Mouse (Mus musculus) cerebellum, adult 11-12 months (tissue): ENCODE data around the gene Ppard.
A peak's percentile ranks its signal among the peaks of the same experiment; 100 is the strongest.
"Not testable (repeated sequence)": the region's sequence is repeated elsewhere in the genome, so short reads cannot be mapped to it uniquely, and the experiment has no call there.

Experiments used
- DNase-seq: peaks from one replicate; pipeline ENCODE4 v3.0.0; 2022

The Ppard gene

DNA sequence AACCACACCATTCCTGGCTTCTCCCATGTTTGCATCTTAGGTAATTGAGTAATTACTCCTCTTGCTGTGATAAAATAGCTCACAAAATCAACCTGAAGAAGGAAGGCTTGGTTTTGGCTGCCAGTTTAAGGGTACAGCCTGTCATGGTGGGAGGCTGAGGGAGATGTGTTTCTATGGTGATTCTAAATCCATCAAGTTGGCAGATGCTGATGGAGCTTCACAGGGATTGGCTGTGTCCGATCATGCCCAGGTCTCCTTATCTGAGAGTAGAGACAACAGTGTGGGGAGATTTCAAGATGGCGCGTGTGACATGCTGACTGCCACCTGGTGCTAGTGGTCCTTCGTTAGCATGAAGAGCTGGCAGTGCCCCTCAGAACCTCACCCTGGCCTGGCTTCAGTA lies 89.2 kb downstream of the Ppard start:
- no peak for DNase-seq

DNA sequence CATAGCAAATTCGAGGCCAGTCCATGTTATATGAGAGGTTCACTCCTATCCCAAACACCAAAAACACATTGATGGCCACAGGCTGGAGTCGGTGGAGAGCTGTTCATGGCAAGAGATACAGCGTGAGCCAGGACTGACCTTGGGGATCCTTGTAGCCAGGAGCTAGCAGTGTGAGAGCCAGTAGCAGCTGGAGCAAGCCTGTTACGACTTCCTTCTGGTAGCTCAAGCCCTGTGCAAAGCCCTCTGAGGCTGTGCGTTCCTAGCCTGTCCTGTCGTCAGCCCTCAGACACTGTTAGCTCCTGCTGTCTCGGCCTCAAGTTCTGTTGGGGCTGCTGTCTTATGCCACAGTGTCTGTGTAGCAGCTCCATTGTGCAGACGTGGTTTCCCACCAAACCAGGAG lies 91.3 kb downstream of the Ppard start:
- no peak for DNase-seq

DNA sequence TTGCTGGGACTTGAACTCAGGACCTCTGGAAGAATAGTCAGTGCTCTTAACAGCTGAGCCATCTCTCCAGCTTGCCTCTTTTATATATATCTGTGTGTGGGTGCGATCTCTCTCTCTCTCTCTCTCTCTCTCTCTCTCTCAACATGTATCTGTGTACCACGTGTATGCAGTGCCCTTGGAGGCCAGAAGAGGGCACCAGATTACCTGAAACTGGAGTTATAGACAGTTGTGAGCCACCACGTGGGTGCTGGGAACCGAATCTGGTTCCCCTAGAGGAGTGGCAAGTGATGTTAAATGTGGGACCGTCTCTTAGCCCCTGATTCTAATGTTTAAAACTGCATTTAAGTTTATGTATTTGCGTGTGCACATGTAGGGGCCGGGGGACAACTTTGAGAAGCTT lies 91.9 kb downstream of the Ppard start:
- DNase-seq: not testable (repeated sequence)

DNA sequence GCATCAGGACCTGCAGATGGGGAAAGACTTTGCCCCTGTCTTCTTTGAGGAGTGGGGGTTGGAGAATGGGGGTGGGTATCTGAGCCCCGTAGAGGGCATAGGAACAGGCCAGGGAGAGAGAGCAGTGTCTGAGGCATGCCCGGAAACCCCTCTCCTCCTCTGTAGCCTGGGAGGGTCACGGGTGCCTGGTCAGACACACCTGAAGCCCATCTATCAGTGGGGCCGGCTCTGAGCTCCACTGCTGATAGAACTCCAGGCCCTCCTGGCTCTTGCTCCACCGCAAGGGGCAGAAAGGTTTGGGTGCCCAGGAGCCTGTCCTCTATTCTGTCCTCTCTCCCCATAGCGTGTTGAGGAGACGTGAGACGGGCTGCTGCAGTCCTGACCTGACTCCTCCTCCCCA lies 93.3 kb downstream of the Ppard start:
- DNase-seq: peak; percentile 23

DNA sequence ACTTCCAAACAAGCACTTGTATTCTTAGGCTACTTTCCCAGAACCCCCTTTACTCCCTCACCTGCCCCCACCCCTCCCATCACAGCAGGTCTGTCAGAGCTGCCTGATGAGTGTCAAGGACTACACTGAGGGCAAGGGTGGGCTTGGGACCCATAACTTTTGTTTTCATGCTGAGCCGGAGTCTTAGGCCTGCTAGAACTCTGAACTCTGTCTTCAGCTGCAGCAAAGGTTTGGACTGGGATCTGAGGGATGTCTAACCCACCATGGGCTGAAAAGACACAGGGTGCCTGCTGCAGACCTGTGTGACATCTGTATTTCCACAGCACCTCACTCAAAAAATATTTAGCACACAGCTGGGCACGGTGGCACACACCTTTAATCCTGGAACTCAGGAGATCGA lies 94.5 kb downstream of the Ppard start:
- DNase-seq: peak; percentile 25

DNA sequence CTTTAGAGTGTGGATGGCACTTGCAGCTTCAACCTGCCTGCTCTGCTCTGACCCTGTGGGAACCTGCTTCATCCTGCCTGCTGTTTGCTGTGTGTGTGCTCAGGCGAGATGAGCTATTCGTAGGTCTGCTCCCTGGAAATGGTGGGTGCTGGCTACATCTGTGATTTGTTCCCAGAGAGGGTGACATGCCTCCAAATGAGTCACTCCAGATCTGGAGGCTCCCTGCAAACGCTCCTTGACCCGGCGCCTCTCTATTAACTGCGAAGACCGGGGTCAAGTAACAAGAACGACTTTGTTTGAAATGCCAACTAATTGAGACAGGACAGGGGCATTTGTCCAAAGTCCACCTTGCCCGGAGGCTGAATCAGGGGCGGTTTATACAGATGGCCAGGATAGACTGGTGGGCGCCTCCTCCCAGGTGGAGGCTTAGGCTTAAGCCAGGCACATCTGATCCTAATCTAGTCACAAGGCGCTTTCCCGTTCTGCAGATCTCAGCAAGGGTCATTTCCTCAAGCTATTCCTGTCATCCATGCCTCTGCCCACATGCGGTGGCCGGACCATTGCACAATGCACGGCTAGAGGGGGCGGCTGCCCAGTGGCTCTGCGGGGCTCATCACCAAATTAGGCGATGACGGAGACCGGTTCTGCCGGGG lies 95.3 kb downstream of the Ppard start:
- DNase-seq: no peak

DNA sequence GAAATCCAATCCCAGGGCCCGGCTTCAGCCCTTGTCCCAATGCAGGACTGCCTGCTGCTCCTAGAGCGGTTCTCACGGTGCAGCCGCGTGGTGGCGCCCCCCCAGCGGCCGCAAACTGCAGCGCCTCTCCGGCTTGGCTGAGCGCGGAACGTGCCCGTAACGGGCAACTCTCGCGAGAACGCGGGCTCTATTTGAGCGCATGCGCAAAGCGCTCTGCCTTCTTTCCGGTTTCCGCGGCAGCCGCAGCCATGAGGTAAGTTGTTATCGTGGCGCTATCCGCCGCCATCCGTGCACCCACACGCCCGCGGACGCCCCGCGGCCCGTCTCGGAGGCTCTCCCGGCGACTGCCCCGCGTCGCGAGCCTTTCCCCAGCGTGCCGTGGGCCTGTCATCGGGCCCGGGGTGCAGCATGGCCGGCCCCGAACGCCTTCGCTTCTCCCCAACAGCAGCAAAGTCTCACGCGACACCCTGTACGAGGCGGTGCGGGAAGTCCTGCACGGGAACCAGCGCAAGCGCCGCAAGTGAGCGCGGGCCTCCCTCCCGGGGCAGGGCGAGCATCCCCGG lies 95.9 kb downstream of the Ppard start, which contains the start of gene Rpl10a:
Gene Rpl10a, plus strand, starts transcription at position 106 of the 563 bp plus-strand sequence.
- DNase-seq: peak; percentile 95

DNA sequence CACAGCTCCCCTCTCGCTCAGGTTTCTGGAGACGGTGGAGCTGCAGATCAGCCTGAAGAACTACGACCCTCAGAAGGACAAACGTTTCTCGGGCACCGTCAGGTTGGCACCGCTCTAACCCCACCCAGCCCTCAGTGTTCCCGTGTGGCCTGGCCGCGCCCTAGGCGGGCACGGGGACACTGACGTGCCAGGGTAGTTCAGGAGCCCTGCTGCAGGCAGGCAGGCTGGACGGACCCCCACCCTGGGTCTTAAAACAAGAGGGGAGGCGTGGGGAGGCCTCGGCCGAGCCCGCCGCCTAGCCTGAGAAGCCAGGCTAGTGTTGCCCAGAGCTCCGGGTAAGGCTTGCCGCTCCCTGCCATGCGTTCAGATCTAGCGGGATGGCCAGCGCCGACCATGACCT lies 96.4 kb downstream of the Ppard start:
- no peak for DNase-seq

DNA sequence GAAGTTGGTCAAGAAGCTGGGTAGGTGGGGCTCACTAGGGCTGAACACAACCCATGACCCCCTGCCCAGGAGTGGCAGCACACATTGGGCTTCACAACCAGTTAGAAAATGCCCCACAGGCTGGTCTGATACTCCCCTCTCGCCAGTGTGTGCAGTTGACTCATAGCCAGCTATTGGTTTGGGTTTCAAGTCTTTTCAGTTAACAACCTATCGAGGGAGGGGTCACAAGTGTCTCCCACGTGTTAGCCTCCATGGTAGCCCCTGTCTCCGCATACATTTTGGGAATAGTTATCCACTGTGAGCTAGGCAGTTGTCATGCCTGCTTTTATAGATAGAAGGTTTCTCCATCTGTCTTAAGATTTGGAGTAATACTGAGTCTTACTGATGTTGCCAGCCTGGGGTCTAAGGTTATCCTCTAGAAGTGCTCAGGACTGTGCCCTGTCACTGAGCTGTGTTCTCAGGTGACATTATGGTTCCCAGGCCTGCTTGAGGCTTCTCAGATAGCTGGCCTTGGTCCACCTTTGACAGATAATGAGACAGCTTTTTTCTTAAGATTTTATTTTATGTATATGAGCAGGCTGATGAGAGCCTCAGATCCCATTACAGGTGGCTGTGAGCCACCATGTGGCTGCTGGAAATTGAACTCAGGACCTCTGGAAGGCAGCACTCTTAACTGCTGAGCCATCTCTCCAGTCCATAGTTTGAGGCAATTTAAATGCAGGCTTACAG lies 97.2 kb downstream of the Ppard start:
- peak; percentile 22 for DNase-seq

DNA sequence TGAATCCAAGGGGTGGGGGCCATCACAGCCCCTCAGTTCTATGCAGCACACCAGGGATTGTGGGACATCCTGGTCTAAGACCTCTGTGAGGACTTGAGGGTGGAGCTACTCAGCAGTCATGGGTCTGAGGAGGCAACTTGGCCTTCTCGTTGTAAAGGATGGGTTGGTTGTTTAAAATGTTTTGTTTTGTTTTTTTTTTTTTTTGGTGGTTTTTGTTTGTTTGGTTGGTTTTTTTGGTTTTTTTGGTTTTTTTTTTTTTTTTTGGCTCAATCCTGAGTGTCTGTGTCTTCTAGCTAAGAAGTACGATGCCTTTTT lies 97.7 kb downstream of the Ppard start:
- no peak for DNase-seq

DNA sequence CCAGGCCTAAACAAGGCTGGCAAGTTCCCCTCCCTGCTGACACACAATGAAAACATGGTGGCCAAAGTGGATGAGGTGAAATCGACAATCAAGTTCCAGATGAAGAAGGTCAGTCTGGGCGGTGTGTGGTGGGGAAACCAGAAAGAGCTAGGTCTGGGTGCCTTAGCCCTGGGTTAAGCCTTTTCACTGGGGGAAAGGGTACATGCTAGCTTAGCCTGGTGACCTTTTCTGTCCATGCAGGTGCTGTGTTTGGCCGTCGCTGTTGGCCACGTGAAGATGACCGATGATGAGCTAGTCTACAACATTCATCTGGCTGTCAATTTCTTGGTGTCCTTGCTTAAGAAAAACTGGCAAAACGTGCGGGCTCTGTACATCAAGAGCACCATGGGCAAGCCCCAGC lies 98.1 kb downstream of the Ppard start:
- not testable (repeated sequence) for DNase-seq

DNA sequence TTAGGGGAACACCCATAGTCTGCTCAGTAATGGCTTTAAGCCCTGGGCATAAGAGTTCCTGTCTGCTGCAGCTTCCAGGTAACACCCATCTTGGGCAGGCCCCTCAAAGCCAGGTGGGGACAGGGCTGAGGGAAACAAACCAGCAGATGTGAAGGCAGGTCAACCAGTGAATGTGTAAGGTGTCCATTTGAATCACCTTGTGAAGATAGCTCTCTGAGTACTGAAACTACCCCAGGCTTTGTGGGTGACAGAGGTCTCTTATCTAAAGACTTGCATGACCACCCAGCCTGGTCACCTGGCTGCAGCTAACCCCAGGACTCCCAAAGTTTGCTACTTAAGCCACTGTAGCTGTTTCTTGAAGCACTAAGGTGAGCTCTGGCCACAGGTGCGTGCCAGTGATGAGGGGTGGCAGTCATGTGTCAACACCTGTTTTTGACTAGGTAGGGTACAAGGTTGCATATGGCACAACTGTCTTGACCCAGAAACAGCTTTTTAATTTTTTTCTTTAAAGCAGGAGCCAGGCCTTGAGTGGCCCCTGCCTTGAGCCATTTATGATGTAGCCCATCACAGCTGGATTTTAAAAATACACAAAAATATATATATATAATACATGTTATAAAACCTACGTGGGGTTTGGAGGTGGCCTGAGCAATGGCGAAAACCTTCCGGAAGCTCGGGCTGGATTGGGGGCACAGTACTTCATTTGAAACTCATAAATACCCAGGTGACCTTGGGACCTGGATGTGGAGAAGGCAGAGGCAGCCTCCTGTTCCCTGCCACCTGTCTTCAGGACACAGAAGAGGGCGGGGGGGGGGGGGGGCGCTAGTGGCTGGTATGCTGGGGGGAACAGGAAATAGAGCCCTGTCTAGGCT lies 99.0 kb downstream of the Ppard start:
- DNase-seq: no peak

DNA sequence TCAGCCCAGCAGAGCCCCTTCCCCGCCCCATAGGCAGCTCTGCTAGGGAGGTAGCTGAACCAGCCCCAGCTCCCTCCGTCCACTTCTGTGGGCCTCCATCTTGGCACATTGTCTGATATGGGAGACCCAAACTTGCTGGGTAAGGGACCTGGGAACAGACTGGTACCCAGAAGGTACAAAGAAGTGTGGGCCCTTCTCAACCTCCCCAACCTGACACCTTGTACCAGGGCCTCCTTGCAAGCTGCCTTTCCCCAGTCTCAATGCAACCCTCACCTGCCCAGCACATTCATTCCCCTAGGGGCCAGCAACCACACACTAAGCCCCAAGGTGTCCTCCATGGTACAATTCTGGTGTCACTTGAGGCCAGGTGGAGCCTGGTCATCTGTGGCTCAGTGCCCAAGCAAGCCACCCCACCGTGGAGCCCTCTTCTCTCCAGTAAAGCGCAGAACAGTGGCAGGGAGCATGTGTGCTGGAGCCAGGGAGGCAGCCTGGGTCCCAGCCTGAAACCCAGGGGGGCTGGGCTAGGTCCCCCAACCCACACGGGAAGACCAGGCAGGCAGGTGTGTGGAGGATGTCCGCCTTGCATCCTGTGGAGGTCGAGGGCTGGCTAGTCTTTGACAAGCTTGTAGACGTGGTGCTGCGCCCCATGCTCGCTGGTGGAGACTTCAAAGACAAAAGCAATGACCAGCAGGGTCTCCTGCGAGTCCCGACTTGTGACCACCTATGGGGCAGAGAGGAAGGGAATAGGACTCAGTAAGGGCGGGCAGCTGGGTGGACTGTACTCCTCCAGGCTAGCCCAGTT lies 99.8 kb downstream of the Ppard start:
- peak; percentile 22 for DNase-seq

DNA sequence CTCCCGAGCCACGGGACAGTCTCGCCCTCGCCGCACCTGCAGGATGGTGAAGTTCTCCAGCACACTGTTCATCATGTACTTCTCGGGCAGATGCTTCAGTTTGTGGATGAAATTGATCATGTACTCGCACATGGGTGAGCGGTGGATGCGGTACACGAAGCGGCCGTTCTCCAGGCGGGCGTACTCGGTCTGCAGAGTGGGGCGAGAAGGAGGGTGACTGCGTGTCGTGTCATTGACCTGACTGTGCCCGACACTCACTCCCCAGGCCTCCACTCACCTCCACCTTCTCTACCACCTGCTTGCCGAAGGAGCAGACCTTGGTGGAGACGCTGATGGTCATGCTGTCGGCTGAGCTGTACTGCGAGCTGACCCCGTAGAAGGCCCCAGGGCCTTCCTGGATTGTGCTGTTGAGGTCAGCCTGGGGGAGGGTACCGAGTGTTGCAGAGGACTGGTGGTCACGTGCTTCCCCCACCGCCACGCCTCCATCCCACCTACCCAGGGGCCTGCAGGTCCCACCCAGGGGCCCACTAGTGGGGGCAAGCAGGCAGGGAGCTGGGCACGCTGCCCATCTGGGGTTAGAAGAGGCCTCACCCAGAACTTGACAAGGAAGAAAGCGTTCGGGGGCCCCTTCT lies 100.5 kb downstream of the Ppard start:
- peak; percentile 32 for DNase-seq

DNA sequence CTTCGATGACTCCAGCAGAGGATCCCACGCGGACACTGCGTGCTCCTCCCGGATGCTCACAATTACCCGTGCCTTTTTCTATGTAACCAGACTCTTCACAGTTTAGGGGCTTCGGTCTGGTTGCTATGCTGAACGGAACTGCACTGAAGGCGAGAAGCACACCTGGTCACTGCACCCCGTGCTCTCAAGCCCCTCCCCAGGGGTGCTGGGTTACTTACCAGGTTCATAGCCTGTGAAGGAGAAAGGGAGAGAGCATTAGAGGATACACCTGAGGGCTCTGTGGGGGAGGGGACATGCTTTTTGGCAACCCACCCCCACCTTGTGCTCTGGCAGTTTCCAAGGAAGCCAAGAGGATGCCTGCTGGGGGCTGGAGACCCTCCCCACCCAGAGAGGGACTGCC lies 102.8 kb downstream of the Ppard start:
- DNase-seq: no peak

DNA sequence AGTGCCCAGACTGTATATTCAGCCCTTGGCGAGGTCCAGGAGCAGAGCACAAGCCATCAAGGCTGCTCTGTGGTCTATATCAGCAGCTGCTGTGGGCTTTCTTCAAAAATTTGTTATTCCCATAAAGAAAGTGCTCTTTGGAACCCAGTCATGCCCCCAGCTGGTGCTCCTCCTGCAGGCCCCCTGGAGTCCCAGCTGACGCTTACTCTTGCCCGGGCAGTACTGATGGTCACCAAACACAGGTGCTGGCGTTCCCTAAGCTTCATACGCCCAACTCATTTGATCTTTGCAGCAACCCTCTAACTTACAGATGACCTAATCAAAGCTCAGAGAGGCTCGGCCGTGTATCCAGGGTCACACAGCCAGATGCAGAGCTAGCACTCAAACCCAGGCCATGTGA lies 105.0 kb downstream of the Ppard start:
- no peak for DNase-seq

DNA sequence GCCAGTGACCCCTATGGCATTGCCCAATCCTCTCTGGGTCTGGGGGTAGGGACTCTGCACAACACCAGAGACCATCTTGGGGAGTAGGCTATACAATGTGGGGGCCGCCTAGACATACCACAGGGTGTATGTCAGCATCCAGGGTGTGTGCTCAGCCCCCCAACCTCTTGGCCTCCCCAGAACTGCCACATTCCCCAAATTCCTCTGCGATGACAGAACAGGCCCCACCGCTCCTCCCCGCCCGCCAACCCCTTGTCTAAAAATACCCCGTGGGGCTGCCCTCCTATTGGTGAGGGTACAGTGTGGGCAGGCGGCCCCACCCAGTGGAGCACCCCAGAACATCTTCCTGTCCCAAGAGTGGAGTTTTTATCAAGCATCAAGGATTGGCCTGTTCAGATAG lies 108.1 kb downstream of the Ppard start:
- DNase-seq: no peak

DNA sequence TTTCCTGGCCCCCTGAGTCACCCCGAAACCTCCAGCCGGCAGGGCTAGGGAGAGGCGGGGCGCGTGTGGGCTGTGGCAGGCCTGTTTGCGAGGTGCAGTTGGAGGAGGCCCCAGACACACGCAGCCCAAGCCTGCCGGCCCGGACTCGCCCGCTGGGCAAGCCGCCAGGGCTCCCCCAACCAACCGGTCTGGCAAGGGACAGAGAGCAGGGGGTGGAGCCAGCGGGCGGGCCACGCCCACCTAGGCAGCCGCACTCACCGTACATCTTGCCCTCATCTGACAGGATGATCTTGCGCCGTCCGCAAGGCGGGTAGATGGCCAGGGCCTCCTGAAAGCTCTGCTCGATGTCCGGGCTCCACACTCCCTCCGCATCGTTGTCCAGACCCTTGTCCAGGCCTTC lies 108.6 kb downstream of the Ppard start:
- DNase-seq: peak; percentile 44

DNA sequence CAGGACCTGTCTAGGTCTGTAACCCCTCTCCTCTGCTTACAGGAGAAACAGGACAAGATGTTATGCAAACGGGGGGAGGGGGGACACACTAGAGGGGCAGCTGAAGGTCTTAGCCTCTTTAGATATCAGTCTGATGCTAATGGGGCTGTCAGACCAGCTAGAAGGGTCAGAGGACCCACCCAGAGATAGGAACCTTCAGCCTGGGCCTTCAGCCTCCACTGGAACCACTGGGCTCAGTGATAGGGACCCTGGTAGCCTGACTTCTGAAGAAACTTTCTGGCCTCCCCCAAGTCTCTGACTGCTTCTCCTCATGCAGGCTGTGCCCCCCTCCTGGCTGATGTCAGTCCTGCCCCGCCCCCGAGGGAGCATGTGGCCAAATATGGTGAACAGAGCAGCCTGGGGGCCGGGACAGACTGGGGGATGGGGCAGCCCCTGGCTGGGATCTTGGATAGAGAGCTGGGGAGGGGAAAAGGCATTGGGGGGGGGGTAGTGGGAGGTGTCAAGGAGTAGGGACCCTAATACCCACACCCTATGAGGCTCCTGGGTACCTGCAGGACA lies 111.6 kb downstream of the Ppard start:
- no peak for DNase-seq

DNA sequence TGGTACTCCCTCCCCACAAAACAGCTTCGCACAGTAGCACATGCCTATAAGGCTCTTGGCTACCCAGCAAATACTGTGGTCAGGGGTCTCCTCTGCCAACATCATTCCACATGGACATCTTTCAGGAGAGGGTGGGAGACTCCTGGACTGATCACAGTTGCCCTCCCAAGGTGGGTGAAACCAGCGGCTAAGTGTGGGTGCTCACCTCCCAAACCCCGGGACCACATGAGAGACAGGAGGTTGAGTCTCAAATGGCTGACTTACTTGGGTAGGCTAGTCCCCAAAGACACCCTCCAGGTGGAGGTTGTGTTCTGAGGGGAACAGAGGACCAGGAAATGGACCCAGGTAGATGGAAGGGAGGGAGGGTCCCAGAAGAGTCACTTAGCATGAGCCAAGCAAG lies 112.2 kb downstream of the Ppard start:
- no peak for DNase-seq

DNA sequence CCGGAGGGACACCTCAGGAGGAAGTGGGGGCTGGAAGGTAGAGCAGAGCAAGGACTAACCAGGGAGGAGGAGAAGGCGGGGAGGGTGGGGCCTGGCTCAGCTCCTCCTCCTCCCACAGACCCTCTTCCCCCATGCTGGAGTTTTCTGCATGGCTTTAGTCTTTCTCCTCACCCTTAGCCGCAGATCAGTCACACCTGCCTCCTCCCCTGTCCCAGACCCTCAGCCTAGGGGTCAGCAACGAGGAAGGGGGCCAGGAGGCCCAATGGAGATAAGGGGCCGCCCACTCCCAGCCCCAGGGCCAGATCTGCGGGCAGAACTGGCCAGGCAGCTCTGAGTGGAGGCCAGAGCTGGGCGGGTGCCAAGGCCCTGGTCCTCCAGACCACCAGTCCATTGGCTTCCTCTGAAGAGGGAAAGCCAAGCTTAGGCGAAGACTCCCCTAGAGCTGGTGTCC lies 112.8 kb downstream of the Ppard start:
- DNase-seq: no peak

DNA sequence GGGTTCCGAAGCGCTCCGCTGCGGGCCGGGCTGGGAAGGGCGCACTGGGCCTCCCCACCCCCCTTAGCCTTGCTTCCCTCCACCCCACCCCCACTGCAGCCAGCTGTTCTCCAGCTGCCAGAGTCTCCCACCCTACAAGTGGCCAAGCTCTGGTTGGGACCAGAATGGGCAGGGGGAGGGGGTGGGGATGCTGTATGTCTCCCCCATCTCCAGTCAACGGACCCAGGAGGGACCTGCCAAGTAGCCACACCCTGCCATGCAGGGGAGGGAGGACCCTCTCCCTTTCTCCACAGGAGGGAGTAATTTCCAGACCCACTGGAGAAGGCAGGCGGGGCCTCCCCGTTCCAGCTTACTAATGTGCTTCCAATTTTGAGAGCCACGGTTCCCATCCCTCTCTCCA lies 113.4 kb downstream of the Ppard start:
- DNase-seq: no peak
